Mouse (Mus musculus) testis, adult 2 months (tissue): Measurements from ENCODE around the gene Hoxb5. TPM values are rescaled to one million over a fixed set of nuclear protein-coding genes. Genes with fewer than 3 reads are reported as not detected.

ENCODE experiments used
- H3K27ac ChIP-seq: fragments of 200-500 bp; 2 replicates; pipeline ENCODE4 v1.5.1; 2012; ENCODE audit warnings: low read depth, low read length; ENCODE audit not compliant: control insufficient read depth, insufficient read depth
- H3K27me3 ChIP-seq: fragments of 200-500 bp; 2 replicates; pipeline ENCODE4 v1.6.1; 2012; ENCODE audit warnings: mild to moderate bottlenecking, low read length, moderate library complexity; ENCODE audit not compliant: control insufficient read depth, insufficient read depth
- H3K36me3 ChIP-seq: fragments of 200-500 bp; 2 replicates; pipeline ENCODE4 v1.6.1; 2012; ENCODE audit warnings: mild to moderate bottlenecking, low read length; ENCODE audit not compliant: control insufficient read depth, insufficient read depth
- H3K4me1 ChIP-seq: fragments of 200-500 bp; 2 replicates; pipeline ENCODE4 v1.6.1; 2012; ENCODE audit warnings: low read length; ENCODE audit not compliant: control insufficient read depth, insufficient read depth
- H3K4me3 ChIP-seq: fragments of 200-500 bp; 2 replicates; pipeline ENCODE4 v1.5.1; 2012; ENCODE audit warnings: low read depth, mild to moderate bottlenecking, low read length, moderate library complexity, mixed read lengths; ENCODE audit not compliant: control insufficient read depth
- CTCF ChIP-seq: fragments of 200-500 bp; IDR thresholded peaks from 2 replicates; pipeline ENCODE4 v1.5.1; 2012; ENCODE audit warnings: low read depth, mild to moderate bottlenecking, inconsistent platforms, low read length, moderate library complexity; ENCODE audit not compliant: control insufficient read depth, insufficient read depth, insufficient replicate concordance
- POLR2A ChIP-seq: fragments of 200-500 bp; IDR thresholded peaks from 2 replicates; pipeline ENCODE4 v1.6.1; 2012; ENCODE audit warnings: low read depth, mild to moderate bottlenecking, inconsistent platforms, low read length, moderate library complexity; ENCODE audit not compliant: control insufficient read depth
- polyA plus RNA-seq: library from polyadenylated mRNA; depleted of rRNA; stranded (reverse); fragments of >200 nt; gene quantifications from 2 replicates; pipeline ENCODE4 v1.2.3, GENCODE M21; 2012

The Hoxb5 gene
- polyA plus RNA-seq, 1 experiment: 0.14 TPM

DNA sequence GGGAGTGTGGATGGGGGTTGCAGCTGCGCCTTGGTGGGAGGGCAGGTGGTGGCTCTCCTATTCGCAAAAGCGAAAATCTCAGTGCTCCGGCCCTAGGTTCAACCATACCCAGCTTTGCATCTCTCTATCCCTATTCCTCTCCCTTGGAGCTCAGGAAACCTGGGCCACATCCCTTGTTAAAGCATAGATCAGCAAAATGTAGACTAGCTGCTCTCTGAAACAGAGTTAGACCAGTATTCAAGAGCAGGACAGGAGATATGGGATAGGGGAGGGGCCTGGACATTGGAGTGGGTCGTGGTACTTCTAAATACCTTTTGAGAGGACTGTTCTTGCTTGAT lies 12.2 kb downstream of the Hoxb5 start:
- H3K4me3 ChIP-seq: no peak overlapping the region

DNA sequence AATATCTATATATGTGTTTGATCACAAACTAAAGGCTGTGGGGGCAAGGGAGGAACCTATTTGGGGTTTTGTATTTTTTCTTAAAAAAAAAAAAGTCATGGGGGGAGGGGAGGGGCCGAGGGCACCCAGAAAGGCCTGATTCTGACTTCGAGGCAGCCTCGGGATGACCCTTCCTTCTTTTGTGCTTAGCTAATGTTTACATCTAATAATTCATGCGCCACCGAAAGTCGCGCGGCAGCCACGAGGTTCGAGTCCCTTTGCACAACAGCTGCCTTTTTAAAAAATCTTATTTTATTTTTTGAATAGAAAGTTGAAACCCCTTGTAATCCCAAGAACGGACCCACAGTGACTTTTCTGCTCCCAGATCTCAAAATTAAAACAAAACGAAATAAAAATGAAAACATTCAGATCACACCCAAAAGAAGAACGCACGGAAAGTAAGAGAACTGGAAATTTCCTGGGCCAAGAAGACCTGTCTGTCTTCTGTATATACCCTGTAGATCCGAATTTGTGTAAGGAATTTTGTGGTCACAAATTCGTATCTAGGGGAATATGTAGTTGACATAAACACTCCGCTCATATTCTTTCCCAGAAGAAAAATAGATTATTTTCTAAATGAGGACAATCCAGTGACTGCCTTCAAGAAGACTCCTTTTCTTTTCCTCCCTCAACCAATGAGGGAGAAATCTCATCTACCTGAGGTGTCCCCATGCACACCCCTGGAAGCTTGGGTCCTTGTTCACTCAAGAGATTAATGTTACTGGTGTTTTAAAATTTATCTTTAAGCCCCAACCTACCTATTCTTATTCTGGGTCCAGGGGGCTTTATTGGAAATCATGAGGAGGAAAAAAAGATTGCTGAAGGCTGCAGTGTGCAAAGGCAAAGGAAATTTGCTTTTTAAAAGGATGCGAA lies 13.8 kb downstream of the Hoxb5 start:
- no peaks in the 10 kb centered on the region for H3K36me3 ChIP-seq
- no peak overlapping the region for H3K27ac ChIP-seq
- no peak for TF ChIP-seq CTCF
- no peak for TF ChIP-seq POLR2A
- peaks cover 7% of the 10 kb centered on the region for H3K4me1 ChIP-seq
- no peak overlapping the region for H3K4me3 ChIP-seq
- H3K27me3 ChIP-seq: peaks cover 13% of the 10 kb centered on the region; the same call in 1 of the 2 replicates

More for the DNA sequence above, 12.2 kb downstream of the Hoxb5 start:
- Histone ChIP-seq H3K27me3 (peaks cover 12% of the 10 kb centered on the region), H3K36me3 (no peaks in the 10 kb centered on the region), H3K4me1 (peaks cover 9% of the 10 kb centered on the region), H3K27ac (no peak overlapping the region)
- TF ChIP-seq CTCF (no peak), POLR2A (no peak)

DNA sequence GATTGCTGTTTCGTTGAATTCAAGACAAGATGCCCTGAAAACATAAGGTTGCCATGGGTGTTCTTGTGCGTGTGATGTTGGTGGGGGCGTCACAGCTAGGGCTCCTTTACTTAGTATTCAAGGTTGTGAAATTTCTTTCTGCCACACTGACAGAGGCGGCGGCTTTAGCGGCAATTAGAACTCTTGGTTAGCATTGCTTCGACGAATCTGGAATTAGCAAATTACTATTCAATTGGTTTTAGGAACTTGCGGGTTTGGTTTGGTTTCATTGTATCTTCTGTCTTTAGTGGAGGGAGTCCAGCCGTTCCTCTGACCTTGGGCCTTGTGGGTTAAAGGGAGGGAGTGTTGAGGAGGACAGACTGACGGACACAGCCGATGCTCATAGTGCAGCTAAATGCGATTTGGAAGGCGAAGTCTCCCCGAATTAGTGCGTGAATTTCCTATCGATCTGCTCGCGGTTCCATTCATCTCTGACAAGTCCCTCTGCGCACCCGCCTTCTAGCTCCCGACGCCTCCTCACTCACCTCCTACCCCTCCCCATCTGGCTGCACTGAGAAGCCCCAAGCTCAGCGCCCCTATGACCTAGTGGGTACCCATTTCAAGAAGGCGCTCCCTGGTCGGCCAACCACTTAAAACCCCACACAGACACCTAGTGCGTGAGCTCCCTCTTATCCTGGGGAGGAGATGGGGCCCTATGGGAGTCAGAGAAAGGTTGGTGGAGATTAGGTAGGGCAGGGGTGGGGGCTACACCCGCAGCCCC lies 14.7 kb downstream of the Hoxb5 start, which contains the start of gene Hoxb4:
Gene Hoxb4, plus strand, starts transcription at position 660 of the 760 bp plus-strand sequence.
- no peaks in the 10 kb centered on the region for H3K36me3 ChIP-seq
- no peak within 1 kb of the TSS for H3K27ac ChIP-seq
- peaks cover 7% of the 10 kb centered on the region for H3K4me1 ChIP-seq
- peak within 1 kb of the TSS; percentile 34 for H3K4me3 ChIP-seq
- peaks cover 13% of the 10 kb centered on the region; the same call in 1 of the 2 replicates for H3K27me3 ChIP-seq
- TF ChIP-seq POLR2A (no peak), CTCF (no peak)

DNA sequence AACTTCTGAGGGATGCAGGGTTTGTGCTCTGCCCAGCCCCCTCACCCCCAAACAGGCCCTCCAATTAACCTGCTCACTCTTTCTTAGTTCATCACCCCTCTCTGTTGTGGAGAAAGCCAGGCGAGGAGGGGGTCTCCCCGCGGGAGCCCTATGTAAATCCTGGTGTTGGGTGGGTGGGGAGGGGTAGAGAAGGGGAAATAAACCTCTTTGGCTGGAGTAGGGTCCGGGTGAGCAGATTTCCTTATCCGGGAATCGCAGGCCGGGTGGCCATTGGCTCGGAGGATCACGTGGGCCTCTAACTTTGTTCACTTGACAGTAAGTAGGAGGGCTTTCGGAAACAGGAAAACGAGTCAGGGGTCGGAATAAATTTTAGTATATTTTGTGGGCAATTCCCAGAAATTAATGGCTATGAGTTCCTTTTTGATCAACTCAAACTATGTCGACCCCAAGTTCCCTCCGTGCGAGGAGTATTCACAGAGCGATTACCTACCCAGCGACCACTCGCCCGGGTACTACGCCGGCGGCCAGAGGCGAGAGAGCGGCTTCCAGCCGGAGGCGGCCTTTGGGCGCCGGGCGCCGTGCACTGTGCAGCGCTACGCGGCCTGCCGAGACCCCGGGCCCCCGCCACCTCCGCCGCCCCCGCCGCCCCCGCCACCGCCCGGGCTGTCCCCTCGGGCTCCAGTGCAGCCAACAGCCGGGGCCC lies 15.4 kb downstream of the Hoxb5 start:
- TF ChIP-seq CTCF (no peak), POLR2A (no peak)
- H3K4me3 ChIP-seq: peak overlapping the region; percentile 34
- no peaks in the 10 kb centered on the region for H3K36me3 ChIP-seq
- H3K27ac ChIP-seq: no peak overlapping the region
- H3K4me1 ChIP-seq: peaks cover 7% of the 10 kb centered on the region
- H3K27me3 ChIP-seq: peaks cover 13% of the 10 kb centered on the region; the same call in 1 of the 2 replicates

DNA sequence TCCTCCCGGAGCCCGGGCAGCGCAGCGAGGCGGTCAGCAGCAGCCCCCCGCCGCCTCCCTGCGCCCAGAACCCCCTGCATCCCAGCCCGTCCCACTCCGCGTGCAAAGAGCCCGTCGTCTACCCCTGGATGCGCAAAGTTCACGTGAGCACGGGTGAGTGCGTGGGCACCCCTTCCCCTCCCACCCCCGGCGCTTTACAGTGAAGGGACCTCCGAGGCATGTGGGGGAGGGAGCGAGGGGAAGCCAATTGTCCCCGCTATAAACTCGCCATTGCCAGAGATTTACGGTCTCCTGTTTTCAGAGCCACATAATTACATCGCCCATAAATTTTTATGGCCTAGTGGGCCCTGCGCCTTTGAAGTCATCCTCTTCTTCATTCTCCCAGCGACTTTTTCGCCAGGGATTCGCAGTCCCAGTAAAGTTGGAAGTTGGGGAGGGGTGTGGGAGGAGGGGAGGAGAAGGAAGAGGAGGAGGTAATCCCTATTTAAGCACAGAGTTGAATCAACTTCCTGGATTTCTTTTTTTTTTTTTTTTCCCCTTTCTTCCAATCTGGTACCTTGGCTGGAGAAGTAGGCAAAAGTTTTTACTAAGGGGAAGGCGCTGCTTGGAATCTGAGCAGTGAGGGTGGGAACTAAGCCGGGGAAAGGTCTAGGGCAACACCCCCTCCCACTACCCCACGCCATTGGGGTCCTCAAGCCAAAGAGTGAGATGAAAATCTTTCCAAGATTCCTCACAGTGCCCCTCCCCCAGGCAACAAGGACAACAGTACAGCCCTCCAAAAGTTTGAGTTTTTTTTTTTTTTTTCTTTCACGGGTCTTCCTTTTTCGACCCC lies 16.2 kb downstream of the Hoxb5 start:
- TF ChIP-seq CTCF: no peak
- Histone ChIP-seq H3K4me3 (peak overlapping the region; percentile 34), H3K27me3 (peaks cover 10% of the 10 kb centered on the region; the same call in 1 of the 2 replicates), H3K36me3 (no peaks in the 10 kb centered on the region), H3K27ac (no peak overlapping the region), H3K4me1 (peaks cover 7% of the 10 kb centered on the region)

DNA sequence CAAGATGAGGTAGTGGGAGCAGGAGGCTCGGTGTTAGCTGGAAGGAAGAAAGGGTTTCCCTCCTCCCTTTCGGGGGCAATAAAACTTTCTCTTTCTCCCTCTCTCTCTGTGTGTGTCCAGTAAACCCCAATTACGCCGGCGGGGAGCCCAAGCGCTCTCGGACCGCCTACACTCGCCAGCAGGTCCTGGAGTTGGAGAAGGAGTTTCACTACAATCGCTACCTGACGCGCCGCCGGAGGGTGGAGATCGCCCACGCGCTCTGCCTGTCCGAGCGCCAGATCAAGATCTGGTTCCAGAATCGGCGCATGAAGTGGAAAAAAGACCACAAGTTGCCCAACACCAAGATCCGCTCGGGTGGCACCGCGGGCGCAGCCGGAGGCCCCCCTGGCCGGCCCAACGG lies 16.8 kb downstream of the Hoxb5 start:
- peaks cover 5% of the 10 kb centered on the region; the same call in 1 of the 2 replicates for H3K27me3 ChIP-seq
- H3K4me1 ChIP-seq: peaks cover 7% of the 10 kb centered on the region
- H3K4me3 ChIP-seq: no peak overlapping the region; the same call in 1 of the 2 replicates
- H3K36me3 ChIP-seq: no peaks in the 10 kb centered on the region
- TF ChIP-seq POLR2A: no peak
- TF ChIP-seq CTCF: no peak
- no peak overlapping the region for H3K27ac ChIP-seq
